Mouse (Mus musculus) pancreas, adult 10 weeks (tissue): Measurements from ENCODE around the gene Evl. TPM values are rescaled to one million over a fixed set of nuclear protein-coding genes. Genes with fewer than 3 reads are reported as not detected.

ENCODE experiments used
- polyA plus RNA-seq: library from polyadenylated mRNA; stranded (reverse); fragments of 350-450 nt; fragmentation: Illumina TruSeq; extraction: RNeasy Lipid Tissue Mini Kit (QIAGEN cat#74804); gene quantifications from one replicate; pipeline ENCODE4 v1.2.3, GENCODE M21; 2015; ENCODE audit warnings: low read depth, low replicate concordance; ENCODE audit not compliant: insufficient read depth

Evl gene
- 5.7 TPM for polyA plus RNA-seq

DNA sequence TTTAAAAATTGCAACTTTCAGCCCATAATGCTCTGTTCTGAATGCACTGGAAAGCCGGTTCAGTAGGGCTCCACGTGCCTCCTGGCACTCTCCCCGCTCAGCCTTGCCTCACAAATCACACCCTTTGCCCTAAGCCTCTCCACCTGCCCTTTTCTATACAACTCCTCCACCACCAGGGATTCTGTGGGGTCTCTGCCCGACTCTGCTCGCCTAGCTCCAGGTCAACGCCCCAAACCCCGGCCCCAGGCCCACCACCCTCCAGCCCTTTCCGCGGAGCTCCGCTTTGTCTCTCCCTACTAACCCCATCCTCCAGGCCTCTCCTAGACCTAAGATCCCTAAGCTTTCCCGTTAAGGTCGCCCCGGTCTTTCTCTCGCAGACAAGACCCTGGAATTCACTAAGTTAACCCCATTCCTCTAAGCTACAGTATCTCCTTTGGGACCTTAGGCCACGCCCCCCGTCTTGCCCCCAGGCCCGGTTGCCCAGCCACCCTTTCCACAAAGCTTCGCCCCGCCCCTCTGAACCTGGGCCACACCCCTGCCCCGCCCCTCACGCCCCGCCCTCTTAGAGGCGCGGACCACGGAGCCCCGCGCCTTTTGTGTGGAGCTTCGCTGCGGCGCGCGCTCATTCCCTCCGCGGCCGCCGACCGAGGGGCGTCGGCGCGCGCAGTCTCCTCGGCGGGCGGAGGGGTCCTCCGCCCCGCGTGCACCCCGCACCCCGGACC, at the start of gene Evl:
Evl (plus strand) TSS at position 601 of the 722 bp plus-strand sequence.

DNA sequence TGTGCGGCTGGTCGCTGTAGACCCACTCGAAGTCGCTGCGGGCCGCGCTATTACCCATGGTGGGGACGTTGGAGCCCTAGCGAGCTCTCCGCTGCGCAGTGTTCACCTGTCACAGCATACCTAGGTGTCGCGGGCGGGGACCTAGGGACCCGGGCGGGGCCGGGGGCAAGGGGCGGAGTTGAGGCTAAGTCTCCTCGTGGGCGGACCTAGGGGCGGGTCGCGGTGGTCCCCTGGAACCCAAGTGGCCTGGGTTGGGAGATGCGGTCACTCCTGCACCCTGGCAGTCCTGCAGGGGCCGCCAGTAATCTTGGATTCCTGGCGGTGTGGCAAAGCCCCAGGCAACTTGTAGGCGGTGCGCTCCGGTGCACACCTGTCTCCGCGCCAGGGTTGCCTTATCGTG, 147.7 kb downstream of the Evl start, which contains the start of gene Degs2:
Degs2 (minus strand) TSS at position 131 of the 400 bp plus-strand sequence.

Other genes with a start within 250 kb of the Evl start
- 0.41 TPM for gene Hhipl1, start 248.4 kb upstream of the Evl start, polyA plus RNA-seq
- gene Cyp46a1, start 220.3 kb upstream of the Evl start, polyA plus RNA-seq = 2.1 TPM
- gene Eml1, start 183.8 kb upstream of the Evl start, polyA plus RNA-seq = 22.8 TPM
- gene Degs2, start 147.6 kb downstream of the Evl start, polyA plus RNA-seq = 1.7 TPM
- 6.2 TPM for gene Yy1, start 238.3 kb downstream of the Evl start, polyA plus RNA-seq